Mouse (Mus musculus) CH12F3 (cell line): ENCODE results near the gene Dok3.

Source experiments
- in situ Hi-C: fragments of 300-500 bp; cut with MboI; formaldehyde crosslinking; loops from 2 replicates; pipeline ENCODE4 v1.14.3; 2020; ENCODE audit warnings: low sequenced_read_pairs

Dok3 gene

DNA sequence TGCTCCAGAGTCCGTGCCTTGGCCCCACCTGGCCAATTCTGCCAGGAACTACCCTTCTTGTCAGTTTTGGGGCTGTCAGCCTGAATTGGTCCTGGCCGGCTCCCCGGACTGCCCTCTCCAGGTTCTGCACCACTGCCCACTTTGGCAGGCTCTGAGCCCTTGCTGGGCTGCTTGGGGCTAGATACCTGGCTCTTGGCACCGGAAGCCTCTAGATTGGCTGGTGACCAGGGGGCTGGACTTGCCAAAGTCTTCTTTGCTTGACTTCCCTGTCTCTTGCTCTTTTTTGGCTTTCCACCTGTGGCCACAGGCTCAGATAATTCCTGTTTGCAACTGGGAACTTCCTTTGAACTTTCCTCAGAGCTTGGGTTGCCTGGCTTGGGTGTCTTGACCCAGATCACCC lies 13.8 kb upstream of the Dok3 start:
- in situ Hi-C loops = no loop called here

DNA sequence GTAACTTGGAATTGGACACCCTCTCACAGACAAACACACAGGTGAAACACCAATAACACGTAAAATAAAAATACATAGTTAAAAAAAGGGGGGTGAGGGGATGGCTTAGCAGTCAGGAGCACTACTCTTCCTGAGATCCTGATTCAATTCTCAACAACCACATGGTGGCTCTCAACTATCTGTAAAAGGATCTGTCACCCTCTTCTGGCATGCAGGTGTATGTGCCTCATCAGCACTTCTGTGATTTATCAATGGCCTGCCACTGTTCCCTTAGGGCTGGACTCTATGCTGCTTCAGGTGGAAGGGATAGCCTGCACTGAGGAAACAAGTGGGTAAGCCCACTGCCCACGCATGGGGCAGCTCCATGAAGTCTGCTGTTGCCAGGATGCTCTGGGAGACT lies 11.8 kb upstream of the Dok3 start:
- in situ Hi-C loops = no loop called here

GRCm38 (mm10) chr13:55536194-55537175 lies 7.4 kb upstream of the Dok3 start, which contains the start of gene Ddx41:
Ddx41 (minus strand) TSS chr13:55536658.
- in situ Hi-C loops = no loop called here

DNA sequence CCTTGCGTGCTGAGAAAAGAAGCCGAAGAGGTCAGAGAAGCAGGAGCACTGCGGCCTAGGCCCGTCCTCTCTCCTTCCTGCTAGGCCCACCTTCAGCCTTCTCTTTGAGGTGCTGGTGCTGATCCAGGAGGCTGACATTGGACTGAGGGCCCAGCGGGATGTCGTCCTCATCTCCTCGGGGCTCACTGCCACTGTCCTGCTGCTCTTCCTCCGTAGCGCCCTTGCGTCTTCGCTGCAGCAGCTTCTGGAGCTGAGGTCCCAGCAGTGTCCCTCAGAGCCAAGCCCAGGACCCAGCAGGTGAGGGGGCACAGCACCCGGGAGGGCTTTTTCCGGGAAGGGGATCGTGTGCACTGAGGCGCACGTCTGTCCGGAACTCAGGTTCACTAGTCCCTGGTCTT lies 6.7 kb upstream of the Dok3 start:
- in situ Hi-C loops = no loop called here

DNA sequence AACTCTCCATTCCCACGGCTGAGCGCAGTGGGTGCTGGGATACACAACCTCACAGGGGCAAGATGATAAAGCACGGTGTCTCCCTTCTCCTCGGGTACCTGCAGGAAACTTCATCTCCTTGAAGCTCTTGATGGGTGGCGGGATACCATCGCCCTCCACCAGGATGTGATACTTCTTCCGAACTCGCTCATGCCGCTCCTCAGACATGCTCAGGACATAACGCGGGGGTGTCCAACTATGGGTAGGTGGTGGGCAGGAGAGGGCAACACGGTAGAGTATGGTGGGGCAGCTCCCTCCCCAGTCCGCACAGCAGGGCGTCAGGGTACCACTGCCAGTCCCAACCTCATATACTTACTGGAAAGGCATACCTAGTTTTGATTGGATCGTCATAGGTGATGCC lies 6.1 kb upstream of the Dok3 start:
- in situ Hi-C loops = no loop called here

- in situ Hi-C loops = loop anchor here (10.0 kb wide), 1 partner anchor 113 kb away; the partner anchor contains the start of gene Pfn3
These were observed 993 bp downstream of the Dok3 start for GRCm38 (mm10) chr13:55527834-55528772.

GRCm38 (mm10) chr13:55527212-55527611 lies 1.9 kb downstream of the Dok3 start:
- in situ Hi-C loops = loop anchor here (10.0 kb wide), 1 partner anchor 112 kb away; the partner anchor contains the start of gene Pfn3

- in situ Hi-C loops = loop anchor here (10.0 kb wide), 1 partner anchor 111 kb away; the partner anchor contains the start of gene Pfn3
These were observed 3.2 kb downstream of the Dok3 start for GRCm38 (mm10) chr13:55525733-55526553.

DNA sequence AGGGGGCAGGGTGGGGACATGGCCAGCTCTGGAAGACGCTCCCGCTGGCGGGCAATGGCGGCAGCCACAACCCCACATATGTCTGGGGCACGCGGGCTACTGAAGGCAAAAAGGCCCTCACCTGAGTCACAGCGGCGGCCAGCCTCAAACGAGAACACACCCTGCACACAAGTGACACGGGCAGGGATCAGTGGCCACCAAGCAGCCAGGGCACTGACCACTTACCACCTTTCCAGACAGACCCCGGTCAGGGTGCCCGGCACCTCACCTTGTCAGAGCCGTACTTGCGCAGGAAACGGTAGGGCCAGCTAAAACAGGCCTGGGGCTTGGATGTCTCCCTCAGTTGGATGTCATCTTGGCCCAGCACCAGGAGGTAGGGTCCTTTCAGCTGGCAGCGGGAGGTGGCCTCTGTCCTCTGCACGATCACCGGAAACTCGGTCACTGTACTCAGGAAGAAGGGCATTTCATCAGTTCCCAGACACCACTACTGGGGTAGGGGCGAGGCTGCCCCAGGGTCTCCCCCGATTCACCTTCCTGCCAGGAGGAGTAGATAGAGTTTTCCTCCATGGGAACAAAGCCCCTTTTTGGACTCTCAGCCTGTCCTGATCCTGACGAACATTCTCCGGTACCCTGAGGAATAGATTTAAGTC lies 5.0 kb downstream of the Dok3 start:
- in situ Hi-C loops = loop anchor here (10.0 kb wide), 1 partner anchor 109 kb away; the partner anchor contains the start of gene Pfn3

GRCm38 (mm10) chr13:55523278-55523677 lies 5.8 kb downstream of the Dok3 start:
- in situ Hi-C loops = loop anchor here (10.0 kb wide), 1 partner anchor 108 kb away; the partner anchor contains the start of gene Pfn3

DNA sequence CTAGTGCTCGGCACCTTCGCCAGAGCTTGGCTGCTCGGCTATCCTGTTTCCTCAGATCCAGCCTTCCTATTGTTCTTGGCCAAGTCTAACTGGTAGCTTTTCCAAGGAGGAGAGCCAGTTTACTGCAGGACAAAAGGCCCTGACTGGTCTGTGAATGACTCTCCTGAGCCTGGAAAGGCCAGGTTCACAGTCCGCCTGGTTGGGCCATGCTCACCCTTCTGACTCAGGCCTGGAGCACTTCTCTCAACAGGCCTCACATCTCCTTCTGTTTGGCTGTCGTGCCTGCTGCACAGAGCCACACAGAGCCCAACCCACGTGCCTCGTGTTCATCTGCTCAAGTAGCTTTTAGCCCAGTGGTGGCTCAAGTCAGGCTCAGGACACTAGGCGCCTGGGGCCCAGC lies 6.4 kb downstream of the Dok3 start:
- in situ Hi-C loops = loop anchor here (10.0 kb wide), 1 partner anchor 108 kb away; the partner anchor contains the start of gene Pfn3

- in situ Hi-C loops = loop anchor here (10.0 kb wide), 1 partner anchor 105 kb away; the partner anchor contains the start of gene Pfn3
These were observed 9.5 kb downstream of the Dok3 start for GRCm38 (mm10) chr13:55519606-55520005.

- in situ Hi-C loops = no loop called here
These were observed 12.1 kb downstream of the Dok3 start for GRCm38 (mm10) chr13:55516955-55517354.

- in situ Hi-C loops = no loop called here
These were observed 15.3 kb downstream of the Dok3 start for GRCm38 (mm10) chr13:55513828-55514227.

GRCm38 (mm10) chr13:55513111-55513748 lies 15.9 kb downstream of the Dok3 start, which contains the start of gene Pdlim7:
Pdlim7 (minus strand) TSS chr13:55513676.
- in situ Hi-C loops = no loop called here

GRCm38 (mm10) chr13:55512379-55513031 lies 16.6 kb downstream of the Dok3 start:
- in situ Hi-C loops = no loop called here

DNA sequence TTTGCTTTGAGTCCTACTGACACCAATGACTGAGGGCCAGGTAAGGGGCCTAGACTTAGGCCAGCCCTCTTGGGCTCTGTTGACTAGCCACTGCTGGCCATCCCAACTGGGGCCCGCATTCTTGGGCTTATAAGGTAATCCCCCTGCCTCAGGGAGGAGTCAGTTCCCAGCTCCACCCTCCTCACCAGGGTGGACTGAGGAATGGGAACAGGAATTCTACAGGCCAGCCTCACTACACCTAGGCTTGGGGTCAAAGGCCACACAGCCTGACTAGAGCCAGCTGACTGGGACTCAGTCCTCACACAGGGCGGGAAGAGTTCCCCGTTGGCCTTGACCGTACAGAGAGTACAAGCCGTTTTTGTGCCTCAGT lies 17.6 kb downstream of the Dok3 start:
- in situ Hi-C loops = no loop called here
